Mouse (Mus musculus) liver, embryonic 11.5 days (tissue): ENCODE measurements at regions not wholly inside any gene's neighbourhood (a gene's known extent, or its start where the extent isn't known, plus 50 kb on each side); places are given as distances from the start of the nearest gene placed in this dataset.

Experiments used
- ATAC-seq: fragments of 200-750 bp; cut with Nextera tagmentation; replicated peaks from 2 replicates; pipeline ENCODE4 v1.8.0; 2017; ENCODE audit warnings: moderate number of reproducible peaks, mild to moderate bottlenecking, moderate TSS enrichment, moderate library complexity; ENCODE audit not compliant: low FRiP score
- DNase-seq: peaks from one replicate; pipeline ENCODE4 v3.0.0-alpha.2; 2017; ENCODE audit warnings: low spot score
- H3K27ac ChIP-seq: fragments of 300-500 bp; sonication (generic); 2 replicates; pipeline ENCODE4 v1.5.1; 2014; ENCODE audit warnings: mild to moderate bottlenecking, low read depth, low read length, control low read depth
- H3K27me3 ChIP-seq: fragments of 300-500 bp; sonication (generic); replicated peaks from 2 replicates; pipeline ENCODE4 v1.6.1; 2014; ENCODE audit warnings: low read length, mixed read lengths; ENCODE audit not compliant: control insufficient read depth, insufficient read depth
- H3K36me3 ChIP-seq: fragments of 300-500 bp; sonication (generic); 2 replicates; pipeline ENCODE4 v1.6.1; 2014; ENCODE audit warnings: mild to moderate bottlenecking, low read length, moderate library complexity, mixed read lengths; ENCODE audit not compliant: control insufficient read depth, insufficient read depth
- H3K4me1 ChIP-seq: fragments of 300-500 bp; sonication (generic); replicated peaks from 2 replicates; pipeline ENCODE4 v1.6.1; 2014; ENCODE audit warnings: low read length, mixed read lengths; ENCODE audit not compliant: control insufficient read depth, insufficient read depth
- H3K4me2 ChIP-seq: fragments of 300-500 bp; sonication (generic); 2 replicates; pipeline ENCODE4 v1.6.1; 2014; ENCODE audit warnings: mild to moderate bottlenecking, control low read depth, moderate library complexity
- H3K4me3 ChIP-seq: fragments of 300-500 bp; sonication (generic); 2 replicates; pipeline ENCODE4 v1.5.1; 2014; ENCODE audit warnings: low read depth, low read length, control low read depth
- H3K9ac ChIP-seq: fragments of 300-500 bp; sonication (generic); 2 replicates; pipeline ENCODE4 v1.6.1; 2014; ENCODE audit warnings: low read depth, low read length, control low read depth
- H3K9me3 ChIP-seq: fragments of 300-500 bp; sonication (generic); 2 replicates; pipeline ENCODE4 v1.6.1; 2016; ENCODE audit warnings: low read length, inconsistent platforms, mixed read lengths; ENCODE audit not compliant: control insufficient read depth
- WGBS: fragments of 180-500 bp; shearing (Covaris S2); extraction: QIAGEN DNeasy Blood & Tissue Kit; methylation state at CpG from one replicate; pipeline ENCODE4 v1.1.7; 2014; 5-methylcytosine and 5-hydroxymethylcytosine counted together

GRCm38 (mm10) chr13:55991216-55991615 lies 144.9 kb downstream of the H2afy start:
- no peaks in the 10 kb centered on the region for H3K9me3 ChIP-seq
- WGBS: 77% methylated on average over 14 of the region's 14 CpGs
- no peaks in the 10 kb centered on the region; the same call in 1 of the 2 replicates for H3K27me3 ChIP-seq
- H3K4me2 ChIP-seq: no peak overlapping the region
- ATAC-seq (no peak), DNase-seq (no peak)
- no peak overlapping the region for H3K9ac ChIP-seq
- H3K4me1 ChIP-seq: no peaks in the 10 kb centered on the region
- H3K36me3 ChIP-seq: no peaks in the 10 kb centered on the region
- H3K4me3 ChIP-seq: no peak overlapping the region
- no peak overlapping the region for H3K27ac ChIP-seq

DNA sequence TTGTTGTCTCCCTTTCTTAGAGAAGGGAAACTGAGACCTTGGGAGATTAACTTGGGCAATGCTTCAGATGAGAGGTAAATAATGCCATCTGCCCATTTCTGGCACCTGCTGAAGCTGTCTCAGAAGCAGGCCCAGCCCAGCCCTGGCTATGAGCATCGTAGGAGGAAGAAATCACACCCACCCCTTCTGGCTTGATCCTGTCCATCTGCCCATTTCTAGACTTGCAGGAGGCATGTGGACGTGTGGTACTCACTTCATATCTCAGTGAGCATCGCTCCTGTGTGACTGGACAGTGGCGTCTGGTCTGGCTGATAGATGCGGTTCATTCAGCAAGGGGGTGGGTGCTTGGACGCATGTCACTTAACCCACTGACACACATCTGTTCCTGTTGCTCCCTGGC lies 146.0 kb downstream of the H2afy start:
- ATAC-seq (no peak), DNase-seq (no peak)
- 77% methylated on average over 6 of the region's 6 CpGs for WGBS
- H3K9me3 ChIP-seq: no peaks in the 10 kb centered on the region
- H3K27me3 ChIP-seq: no peaks in the 10 kb centered on the region; the same call in 1 of the 2 replicates
- H3K4me3 ChIP-seq: no peak overlapping the region
- no peaks in the 10 kb centered on the region for H3K4me1 ChIP-seq
- H3K9ac ChIP-seq: no peak overlapping the region
- no peak overlapping the region for H3K4me2 ChIP-seq
- no peak overlapping the region for H3K27ac ChIP-seq
- H3K36me3 ChIP-seq: no peaks in the 10 kb centered on the region

DNA sequence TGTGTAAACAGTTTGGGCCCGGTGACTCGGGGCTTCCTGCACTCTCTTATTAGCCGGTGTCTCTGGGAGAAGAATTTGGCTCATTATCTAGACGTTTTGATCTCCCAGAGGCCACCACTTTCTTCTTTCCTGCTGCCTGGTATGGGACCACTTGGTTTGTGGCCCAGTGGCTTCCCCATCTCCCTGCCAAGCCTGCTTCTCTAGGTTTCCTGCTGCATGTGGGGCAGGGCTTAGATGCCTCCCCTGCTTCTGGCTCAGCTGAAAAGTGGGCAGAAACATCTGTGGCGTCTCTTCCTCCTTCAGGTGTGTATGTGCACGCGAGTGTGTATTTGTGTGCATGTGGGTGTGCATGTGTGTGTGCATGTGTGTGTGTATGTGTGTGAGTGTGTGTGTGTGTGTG lies 146.8 kb downstream of the H2afy start:
- Histone ChIP-seq H3K4me1 (peaks cover 4% of the 10 kb centered on the region; the same call in 1 of the 2 replicates), H3K27ac (no peak overlapping the region), H3K36me3 (no peaks in the 10 kb centered on the region), H3K27me3 (peaks cover 3% of the 10 kb centered on the region), H3K4me3 (no peak overlapping the region), H3K9ac (no peak overlapping the region), H3K4me2 (no peak overlapping the region), H3K9me3 (no peaks in the 10 kb centered on the region)
- DNase-seq (no peak), ATAC-seq (no peak)
- 37% methylated on average over 7 of the region's 7 CpGs for WGBS

DNA sequence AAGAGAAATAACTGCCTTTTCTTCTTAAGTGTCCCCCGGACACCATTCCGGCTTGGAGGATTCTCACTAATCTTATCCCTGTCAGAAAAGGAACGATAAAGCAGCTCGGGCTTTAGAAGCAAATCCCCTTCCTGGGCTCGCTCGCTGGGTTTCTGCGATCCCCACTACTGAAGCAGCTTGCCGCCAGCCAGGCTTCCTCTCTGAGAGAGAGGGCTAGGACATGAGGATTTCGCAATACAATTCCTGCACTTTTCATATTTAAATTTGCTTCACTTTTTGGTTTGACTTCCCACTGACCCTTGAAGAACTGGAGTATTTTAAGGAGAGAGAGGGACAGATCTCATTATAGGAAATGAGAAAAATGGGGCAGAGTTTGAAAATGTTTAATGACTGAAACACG lies 149.4 kb upstream of the Pitx1 start:
- Histone ChIP-seq H3K27ac (no peak overlapping the region), H3K4me3 (no peak overlapping the region), H3K4me2 (no peak overlapping the region), H3K9ac (no peak overlapping the region), H3K9me3 (no peaks in the 10 kb centered on the region), H3K4me1 (peaks cover 4% of the 10 kb centered on the region; the same call in 1 of the 2 replicates), H3K36me3 (no peaks in the 10 kb centered on the region), H3K27me3 (peaks cover 11% of the 10 kb centered on the region)
- WGBS: 24% methylated on average over 10 of the region's 10 CpGs
- ATAC-seq (no peak), DNase-seq (no peak)

GRCm38 (mm10) chr13:55984772-55985171 lies 148.8 kb upstream of the Pitx1 start:
- ATAC-seq: no peak
- Histone ChIP-seq H3K4me2 (no peak overlapping the region), H3K4me3 (no peak overlapping the region), H3K27ac (no peak overlapping the region), H3K4me1 (peaks cover 4% of the 10 kb centered on the region; the same call in 1 of the 2 replicates), H3K9me3 (no peaks in the 10 kb centered on the region), H3K36me3 (no peaks in the 10 kb centered on the region), H3K27me3 (peaks cover 11% of the 10 kb centered on the region), H3K9ac (no peak overlapping the region)
- DNase-seq: no peak
- 56% methylated on average over 6 of the region's 6 CpGs for WGBS

DNA sequence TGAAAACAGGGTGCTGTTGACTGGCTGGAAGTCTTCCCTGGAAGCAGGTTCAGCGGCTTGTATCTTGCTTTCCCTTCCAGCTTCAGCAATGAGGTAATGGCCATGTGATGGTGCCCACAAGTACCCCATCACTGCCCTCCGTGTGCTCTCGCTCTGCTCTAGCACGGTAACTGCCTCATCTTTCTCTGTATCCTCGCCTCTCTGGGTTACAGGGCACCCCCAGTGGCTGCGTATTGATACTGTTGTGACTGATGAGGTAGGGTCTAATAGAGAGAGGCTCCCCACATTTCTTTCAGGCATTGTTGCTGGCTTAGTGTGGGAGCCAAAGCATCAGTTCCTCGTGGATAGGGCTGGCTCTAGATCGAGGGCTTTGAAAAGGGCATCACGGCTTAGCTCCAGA lies 147.9 kb upstream of the Pitx1 start:
- H3K9me3 ChIP-seq: no peaks in the 10 kb centered on the region
- peaks cover 4% of the 10 kb centered on the region; the same call in 1 of the 2 replicates for H3K4me1 ChIP-seq
- no peak for ATAC-seq
- H3K4me2 ChIP-seq: no peak overlapping the region
- peaks cover 11% of the 10 kb centered on the region for H3K27me3 ChIP-seq
- H3K4me3 ChIP-seq: no peak overlapping the region
- H3K36me3 ChIP-seq: no peaks in the 10 kb centered on the region
- WGBS: 52% methylated on average over 9 of the region's 9 CpGs
- H3K27ac ChIP-seq: no peak overlapping the region
- no peak overlapping the region for H3K9ac ChIP-seq
- no peak for DNase-seq

DNA sequence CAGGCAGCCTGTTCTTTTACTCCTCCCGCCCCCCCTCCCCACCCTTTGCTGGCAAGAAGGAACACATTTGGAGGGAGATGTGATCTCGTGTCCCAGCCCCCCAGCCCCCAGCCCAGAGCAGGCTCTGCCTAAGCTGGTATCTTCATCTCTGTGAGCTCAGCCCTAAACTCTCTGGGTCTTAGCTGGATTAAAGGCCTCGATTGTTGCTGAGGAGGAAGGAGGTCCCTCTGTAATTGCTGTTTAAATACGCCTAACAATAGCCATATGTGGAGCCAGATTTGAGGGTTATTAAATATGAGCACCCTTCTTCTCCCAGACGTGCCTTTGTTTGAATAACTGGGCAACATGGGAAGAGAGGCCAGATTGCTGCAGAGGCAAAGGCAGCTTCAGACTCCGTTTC lies 145.0 kb upstream of the Pitx1 start:
- no peak overlapping the region for H3K4me3 ChIP-seq
- DNase-seq: no peak
- H3K27ac ChIP-seq: no peak overlapping the region
- H3K36me3 ChIP-seq: no peaks in the 10 kb centered on the region
- H3K27me3 ChIP-seq: peaks cover 11% of the 10 kb centered on the region
- H3K4me1 ChIP-seq: peaks cover 11% of the 10 kb centered on the region; the same call in 1 of the 2 replicates
- no peak overlapping the region for H3K9ac ChIP-seq
- H3K4me2 ChIP-seq: no peak overlapping the region
- WGBS: 61% methylated on average over 6 of the region's 6 CpGs
- ATAC-seq: no peak
- no peaks in the 10 kb centered on the region for H3K9me3 ChIP-seq

- no peaks in the 10 kb centered on the region for H3K9me3 ChIP-seq
- no peak overlapping the region for H3K4me2 ChIP-seq
- peaks cover under 1% of the 10 kb centered on the region; the same call in 1 of the 2 replicates for H3K27me3 ChIP-seq
- ATAC-seq: no peak
- H3K27ac ChIP-seq: no peak overlapping the region
- no peak for DNase-seq
- peaks cover 7% of the 10 kb centered on the region; the same call in 1 of the 2 replicates for H3K4me1 ChIP-seq
- 41% methylated on average over 3 of the region's 3 CpGs for WGBS
- H3K9ac ChIP-seq: no peak overlapping the region
- no peaks in the 10 kb centered on the region for H3K36me3 ChIP-seq
- H3K4me3 ChIP-seq: no peak overlapping the region
Observed at GRCm38 (mm10) chr13:55977902-55978301, 141.9 kb upstream of the Pitx1 start.

DNA sequence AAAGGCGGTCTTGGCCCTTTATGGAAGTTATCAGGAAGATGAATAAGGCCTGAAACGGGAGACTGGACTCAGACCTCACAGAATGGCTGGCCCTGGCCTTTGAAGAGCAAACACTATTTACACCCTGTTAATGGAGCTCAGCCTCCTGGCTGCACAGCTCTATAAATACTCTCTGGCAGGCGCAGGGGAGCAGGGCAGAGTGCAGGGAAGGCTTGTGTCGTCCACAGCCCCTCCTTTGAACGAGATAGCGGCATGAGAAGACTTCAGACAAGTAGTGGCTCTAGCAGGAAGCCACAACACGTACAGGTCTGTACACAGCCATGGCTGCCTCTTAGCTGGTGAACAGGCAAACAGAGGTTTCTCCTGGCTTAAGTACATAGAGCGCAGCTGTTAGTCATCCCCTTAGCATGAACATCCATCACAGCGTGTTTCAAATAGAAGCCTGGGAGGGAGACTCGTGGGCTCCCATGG lies 141.0 kb upstream of the Pitx1 start:
- H3K9ac ChIP-seq: no peak overlapping the region
- no peaks in the 10 kb centered on the region for H3K9me3 ChIP-seq
- no peak overlapping the region for H3K4me3 ChIP-seq
- no peaks in the 10 kb centered on the region for H3K27me3 ChIP-seq
- no peaks in the 10 kb centered on the region for H3K36me3 ChIP-seq
- 46% methylated on average over 10 of the region's 10 CpGs for WGBS
- H3K4me2 ChIP-seq: no peak overlapping the region; the same call in 1 of the 2 replicates
- peaks cover 7% of the 10 kb centered on the region; the same call in 1 of the 2 replicates for H3K4me1 ChIP-seq
- no peak overlapping the region for H3K27ac ChIP-seq
- ATAC-seq (no peak), DNase-seq (no peak)
